27 mouse cellular contexts compared by ENCODE assay signal in genomic region chr13:102849068-102849467, GRCm38 (mm10).
DNase-seq lines count a peak whose midpoint lies in the region; ATAC-seq lines count a peak whose summit lies in the region.
"Had no signal": no experiment of that assay in that cellular context is flagged by ENCODE, and none has a peak within 500 bp of the region (broad histone marks: within the 10 kb centered on the region; RNA-seq: fewer than 3 reads in every experiment).

No protein-coding gene starts in this region.

- H3K4me3 ChIP-seq in stomach, embryonic 16.5 days (replicated peaks; ENCODE audit: low read length): no peak overlapping the region
- H3K4me3 ChIP-seq: embryonic facial prominence, embryonic 12.5 days; erythroblast, embryonic 14.5 days; forebrain, embryonic 15.5 days; heart, embryonic 12.5 days; liver, embryonic 13.5 days; midbrain, embryonic 15.5 days; neural tube, embryonic 13.5 days had no signal

- H3K27me3 ChIP-seq in stomach, embryonic 16.5 days (ENCODE audit: control insufficient read depth, insufficient read depth, low read length): no peaks in the 10 kb centered on the region
- H3K27me3 ChIP-seq: embryonic facial prominence, embryonic 12.5 days; forebrain, embryonic 15.5 days; heart, embryonic 12.5 days; liver, embryonic 13.5 days; midbrain, embryonic 15.5 days; neural tube, embryonic 13.5 days had no signal

- 59% methylated on average over 3 of the region's 3 CpGs for WGBS in stomach, embryonic 16.5 days

- no peaks in the 10 kb centered on the region for H3K36me3 ChIP-seq in stomach, embryonic 16.5 days (ENCODE audit: control insufficient read depth, insufficient read depth, low read length)
- H3K36me3 ChIP-seq: embryonic facial prominence, embryonic 12.5 days; forebrain, embryonic 15.5 days; liver, embryonic 13.5 days; midbrain, embryonic 15.5 days; neural tube, embryonic 13.5 days had no signal

- H3K27ac ChIP-seq in stomach, embryonic 16.5 days (ENCODE audit: low read length): peak overlapping the region; percentile 69; the same call in 1 of the 2 replicates
- H3K27ac ChIP-seq: embryonic facial prominence, embryonic 12.5 days; forebrain, embryonic 15.5 days; liver, embryonic 13.5 days; midbrain, embryonic 15.5 days; neural tube, embryonic 13.5 days had no signal

- no peaks in the 10 kb centered on the region for H3K4me1 ChIP-seq in stomach, embryonic 16.5 days (ENCODE audit: control insufficient read depth, insufficient read depth, low read length)
- H3K4me1 ChIP-seq: forebrain, embryonic 15.5 days; midbrain, embryonic 15.5 days; neural tube, embryonic 13.5 days had no signal

- H3K4me2 ChIP-seq in stomach, embryonic 16.5 days (ENCODE audit: low read depth, low read length): no peak overlapping the region
- H3K4me2 ChIP-seq: embryonic facial prominence, embryonic 12.5 days; forebrain, embryonic 15.5 days; heart, embryonic 12.5 days; liver, embryonic 13.5 days; midbrain, embryonic 15.5 days; neural tube, embryonic 13.5 days had no signal

- intact Hi-C loops in left cerebral cortex, postnatal 25 days (cut with DNase I): no loop called here

- no peaks in the 10 kb centered on the region for H3K9me3 ChIP-seq in stomach, embryonic 16.5 days (replicated peaks; ENCODE audit: control insufficient read depth, low read length)
- H3K9me3 ChIP-seq: embryonic facial prominence, embryonic 12.5 days; forebrain, embryonic 15.5 days; heart, embryonic 12.5 days; liver, embryonic 13.5 days; midbrain, embryonic 15.5 days; neural tube, embryonic 13.5 days had no signal

- no peak for ATAC-seq in stomach, embryonic 16.5 days (ENCODE audit: insufficient read depth, low FRiP score)
- no peak for ATAC-seq in frontal cortex, adult (ENCODE audit: low TSS enrichment)
- ATAC-seq: forebrain, embryonic 15.5 days; midbrain, embryonic 15.5 days had no signal

- peak; percentile 60 for DNase-seq in urinary bladder, postnatal 14 days (ENCODE audit: low spot score)
- DNase-seq in urinary bladder, adult 2 months (ENCODE audit: low spot score): no peak
- DNase-seq in NIH3T3 (ENCODE audit: low read depth): peak; percentile 28
- peak; percentile 90 for DNase-seq in gonadal fat pad, adult 2 months (ENCODE audit: low read depth)
- no peak for DNase-seq in left cerebral cortex, postnatal 25 days (ENCODE audit: low spot score in 2 of 2)
- DNase-seq in cerebellum, adult 11 months: no peak
- DNase-seq: adrenal gland, postnatal 36 days; cerebellum, adult 9-11 months; gastrocnemius, postnatal 25 days; heart, postnatal 10 days; kidney, adult 9 months; kidney, postnatal 36 days; liver, embryonic 13.5 days; lung, adult 2 months; lung, postnatal 14 days; retina, postnatal 1 day; right cerebral cortex, postnatal 25 days; spleen, adult 18-20 months; thymus, postnatal 25 days had no signal

- no peak overlapping the region for H3K9ac ChIP-seq in stomach, embryonic 16.5 days (ENCODE audit: low read length)
- H3K9ac ChIP-seq: embryonic facial prominence, embryonic 12.5 days; forebrain, embryonic 15.5 days; heart, embryonic 12.5 days; liver, embryonic 13.5 days; midbrain, embryonic 15.5 days; neural tube, embryonic 13.5 days had no signal

Comparison
In these comparisons a context has a peak if more than half of its experiments do, and no peak if none do; other contexts are left out.
1. DNase-seq: peak in urinary bladder, postnatal 14 days (single experiment), NIH3T3 (single experiment) and gonadal fat pad, adult 2 months (single experiment); none in urinary bladder, adult 2 months (single experiment), left cerebral cortex, postnatal 25 days (0 of 2) and cerebellum, adult 11 months (single experiment).